Mouse (Mus musculus) lung, embryonic 16.5 days (tissue): Measurements from ENCODE around the gene Bmp6. TPM values are rescaled to one million over a fixed set of nuclear protein-coding genes. Genes with fewer than 3 reads are reported as not detected.

Experiments
- ATAC-seq: fragments of 200-750 bp; cut with Nextera tagmentation; 2 replicates; pipeline ENCODE4 v1.8.0; 2017; ENCODE audit warnings: low read depth, mild to moderate bottlenecking, moderate library complexity
- H3K27ac ChIP-seq: fragments of 300-500 bp; sonication (generic); 2 replicates; pipeline ENCODE4 v1.5.1; 2014; ENCODE audit warnings: mild to moderate bottlenecking, control low read depth, low read length
- H3K27me3 ChIP-seq: fragments of 300-500 bp; sonication (generic); 2 replicates; pipeline ENCODE4 v1.6.1; 2014; ENCODE audit warnings: low read depth, low read length, mixed read lengths; ENCODE audit not compliant: control insufficient read depth, insufficient read depth
- H3K36me3 ChIP-seq: fragments of 300-500 bp; sonication (generic); 2 replicates; pipeline ENCODE4 v1.6.1; 2014; ENCODE audit warnings: low read length; ENCODE audit not compliant: control insufficient read depth, insufficient read depth
- H3K4me1 ChIP-seq: fragments of 300-500 bp; sonication (generic); replicated peaks from 2 replicates; pipeline ENCODE4 v1.6.1; 2014; ENCODE audit warnings: low read length, mixed read lengths; ENCODE audit not compliant: control insufficient read depth, insufficient read depth
- H3K4me2 ChIP-seq: fragments of 300-500 bp; sonication (generic); 2 replicates; pipeline ENCODE4 v1.6.1; 2014; ENCODE audit warnings: low read depth, low read length, control low read depth
- H3K4me3 ChIP-seq: fragments of 300-500 bp; sonication (generic); 2 replicates; pipeline ENCODE4 v1.5.1; 2014; ENCODE audit warnings: mild to moderate bottlenecking, low read length, control low read depth
- H3K9ac ChIP-seq: fragments of 300-500 bp; sonication (generic); 2 replicates; pipeline ENCODE4 v1.6.1; 2014; ENCODE audit warnings: low read length, control low read depth
- H3K9me3 ChIP-seq: fragments of 300-500 bp; sonication (generic); 2 replicates; pipeline ENCODE4 v1.6.1; 2016; ENCODE audit warnings: low read length; ENCODE audit not compliant: control insufficient read depth
- WGBS: fragments of 180-500 bp; shearing (Covaris S2); extraction: QIAGEN DNeasy Blood & Tissue Kit; methylation state at CpG from one replicate; pipeline ENCODE4 v1.1.7; 2014; 5-methylcytosine and 5-hydroxymethylcytosine counted together
- polyA plus RNA-seq: library from polyadenylated mRNA; unstranded; fragments of >200 nt; fragmentation: Nextera tagmentation; extraction: Ambion mirVana; gene quantifications from 2 replicates; pipeline ENCODE4 v1.2.1, GENCODE M21; 2015

The Bmp6 gene
- polyA plus RNA-seq, 1 experiment from 2014 or later, result 1.3 TPM

DNA sequence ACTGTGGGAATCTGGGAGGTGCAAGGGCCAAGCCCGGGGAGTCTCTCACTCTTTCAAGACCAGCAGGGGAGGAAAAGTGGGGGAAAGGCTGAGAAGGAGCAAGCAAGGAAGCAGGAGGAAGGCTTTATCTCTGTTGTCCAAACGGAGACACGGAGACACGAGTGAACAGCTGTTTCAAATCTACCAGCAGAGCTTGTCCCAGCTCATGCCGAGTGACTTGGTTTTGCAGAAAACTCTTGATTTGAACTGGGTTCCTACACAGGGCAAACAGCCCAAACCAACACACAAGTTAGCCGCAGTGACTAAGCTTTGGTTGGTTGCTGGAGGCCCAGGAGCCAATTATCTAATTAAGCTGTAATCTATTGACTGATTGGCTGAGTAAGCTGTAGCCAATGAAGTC, 189.1 kb downstream of the Bmp6 start:
- peak; percentile 70; the same call in 1 of the 2 replicates for ATAC-seq
- Histone ChIP-seq H3K36me3 (no peaks in the 10 kb centered on the region), H3K9ac (no peak overlapping the region), H3K9me3 (no peaks in the 10 kb centered on the region), H3K4me2 (no peak overlapping the region), H3K4me1 (0 out of 2 replicates have a peak, but pooled peaks cover 4% of the 10 kb centered on the region), H3K4me3 (no peak overlapping the region), H3K27ac (peak overlapping the region; percentile 16), H3K27me3 (0 out of 2 replicates have a peak, but pooled peaks cover 2% of the 10 kb centered on the region)
- 18% methylated on average over 6 of the region's 6 CpGs for WGBS

- WGBS, result 59% methylated on average over 6 of the region's 6 CpGs
- no peak overlapping the region for H3K27ac ChIP-seq
- H3K36me3 ChIP-seq, result no peaks in the 10 kb centered on the region
- no peak overlapping the region for H3K4me3 ChIP-seq
- H3K9me3 ChIP-seq, result no peaks in the 10 kb centered on the region
- H3K9ac ChIP-seq, result no peak overlapping the region
- 0 out of 2 replicates have a peak, but pooled peaks cover 2% of the 10 kb centered on the region for H3K27me3 ChIP-seq
- 0 out of 2 replicates have a peak, but pooled peaks have one; percentile 39 for ATAC-seq
- no peak overlapping the region for H3K4me2 ChIP-seq
- H3K4me1 ChIP-seq, result 0 out of 2 replicates have a peak, but pooled peaks cover 4% of the 10 kb centered on the region
Measured at GRCm38 (mm10) chr13:38534731-38535130, 189.8 kb downstream of the Bmp6 start.

DNA sequence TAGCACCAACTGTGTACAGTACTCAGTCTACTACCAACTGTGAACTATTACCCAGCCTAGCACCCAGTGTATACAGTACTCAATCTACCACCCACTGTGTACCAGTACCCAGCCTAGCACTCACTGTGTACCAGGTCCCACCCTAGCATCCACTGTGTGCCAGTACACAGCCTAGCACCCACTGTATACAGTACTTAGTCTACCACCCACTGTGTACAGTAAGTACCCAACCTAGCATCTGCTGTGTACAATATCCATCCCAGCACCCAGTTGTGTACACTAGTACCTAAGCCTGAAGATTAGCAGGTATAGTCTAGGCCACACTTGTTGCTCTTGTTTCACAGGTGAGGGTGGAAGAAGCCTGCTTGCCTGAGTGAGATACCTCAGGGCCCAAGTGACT, 192.6 kb downstream of the Bmp6 start:
- Histone ChIP-seq H3K27me3 (0 out of 2 replicates have a peak, but pooled peaks cover 2% of the 10 kb centered on the region), H3K4me3 (no peak overlapping the region), H3K27ac (no peak overlapping the region), H3K36me3 (no peaks in the 10 kb centered on the region), H3K9me3 (no peaks in the 10 kb centered on the region), H3K4me1 (0 out of 2 replicates have a peak, but pooled peaks cover 4% of the 10 kb centered on the region), H3K9ac (no peak overlapping the region), H3K4me2 (no peak overlapping the region)
- no peak for ATAC-seq

DNA sequence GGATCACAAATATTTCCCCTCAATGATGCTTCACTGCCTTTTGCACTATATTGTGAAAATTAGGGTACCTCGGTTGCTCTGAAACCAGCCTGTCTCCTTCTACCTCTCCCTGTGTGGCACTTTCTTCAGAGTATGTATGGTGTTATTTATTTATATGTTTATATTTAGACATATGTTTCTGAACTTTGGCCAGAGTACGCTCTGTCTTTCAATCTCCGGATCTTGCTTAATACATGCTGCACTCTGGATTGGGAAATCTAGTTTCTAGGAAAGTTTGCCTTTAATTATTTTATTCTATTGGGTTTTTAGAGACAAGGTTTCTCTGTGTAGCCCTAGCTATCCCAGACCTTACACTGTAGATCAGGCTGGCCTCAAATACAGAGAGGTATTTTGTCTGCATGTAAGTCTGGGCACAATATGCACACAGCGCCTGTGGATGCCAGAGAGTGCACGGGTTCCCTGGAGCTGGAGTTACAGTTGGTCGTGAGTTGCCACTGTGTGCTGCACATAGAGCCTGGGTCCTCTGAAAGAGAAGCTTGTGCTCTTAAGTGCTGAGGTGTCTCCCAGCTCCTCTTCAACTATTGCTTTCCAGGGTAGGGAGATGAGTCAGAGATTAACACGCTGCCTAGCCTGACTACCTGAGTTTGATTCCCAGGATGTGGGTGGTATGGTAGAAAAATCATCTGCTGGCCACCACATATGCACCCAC, 194.4 kb downstream of the Bmp6 start:
- no peak for ATAC-seq
- H3K36me3 ChIP-seq, result no peaks in the 10 kb centered on the region
- no peak overlapping the region for H3K4me3 ChIP-seq
- H3K9ac ChIP-seq, result no peak overlapping the region
- H3K27me3 ChIP-seq, result no peaks in the 10 kb centered on the region
- no peak overlapping the region for H3K27ac ChIP-seq
- no peaks in the 10 kb centered on the region for H3K9me3 ChIP-seq
- WGBS, result 75% methylated on average over 7 of the region's 7 CpGs
- H3K4me2 ChIP-seq, result no peak overlapping the region
- H3K4me1 ChIP-seq, result no peaks in the 10 kb centered on the region

- Histone ChIP-seq H3K9me3 (no peaks in the 10 kb centered on the region), H3K4me1 (no peaks in the 10 kb centered on the region), H3K36me3 (no peaks in the 10 kb centered on the region), H3K4me2 (no peak overlapping the region), H3K27me3 (no peaks in the 10 kb centered on the region), H3K9ac (no peak overlapping the region), H3K4me3 (no peak overlapping the region), H3K27ac (no peak overlapping the region)
- ATAC-seq, result no peak
- 82% methylated on average over 8 of the region's 8 CpGs for WGBS
Measured at GRCm38 (mm10) chr13:38543455-38544125, 198.7 kb downstream of the Bmp6 start.

DNA sequence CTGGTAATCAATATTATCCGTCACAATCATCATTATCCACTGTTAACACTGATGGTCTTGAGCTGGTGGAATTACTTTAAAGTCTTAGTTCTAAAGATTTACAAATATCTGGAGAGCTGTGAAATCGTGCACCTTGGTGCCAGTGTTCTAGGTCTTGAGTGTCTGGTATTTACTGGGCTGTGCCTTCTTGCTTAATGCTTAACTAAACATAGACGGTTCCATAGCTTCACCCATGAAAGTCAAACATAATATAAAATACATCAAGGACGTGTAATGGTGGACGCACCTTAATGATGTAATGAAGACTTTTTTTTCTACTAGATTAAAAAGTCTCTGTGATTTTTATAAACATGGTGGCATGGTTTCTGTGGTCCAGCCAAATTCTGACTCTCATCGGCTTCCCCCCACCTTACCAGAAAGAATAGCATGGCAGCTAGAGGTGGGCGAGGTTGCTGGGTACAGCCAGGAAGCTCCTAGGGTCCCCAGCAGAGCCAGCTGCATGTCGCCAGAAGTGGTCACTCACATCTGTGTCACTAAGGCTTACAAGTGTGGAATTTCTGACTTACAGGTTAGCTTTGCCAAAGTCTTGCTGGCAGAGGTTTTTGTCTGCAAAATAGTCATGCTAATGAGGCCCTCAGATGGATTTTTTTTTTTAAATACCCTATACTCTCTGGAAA, 200.0 kb downstream of the Bmp6 start:
- Histone ChIP-seq H3K4me3 (no peak overlapping the region), H3K9ac (no peak overlapping the region), H3K27me3 (no peaks in the 10 kb centered on the region), H3K4me2 (no peak overlapping the region), H3K36me3 (no peaks in the 10 kb centered on the region), H3K27ac (no peak overlapping the region), H3K4me1 (no peaks in the 10 kb centered on the region), H3K9me3 (no peaks in the 10 kb centered on the region)
- no peak for ATAC-seq
- WGBS, result 70% methylated on average over 8 of the region's 8 CpGs

GRCm38 (mm10) chr13:38545460-38545859, 200.6 kb downstream of the Bmp6 start:
- ATAC-seq, result no peak

DNA sequence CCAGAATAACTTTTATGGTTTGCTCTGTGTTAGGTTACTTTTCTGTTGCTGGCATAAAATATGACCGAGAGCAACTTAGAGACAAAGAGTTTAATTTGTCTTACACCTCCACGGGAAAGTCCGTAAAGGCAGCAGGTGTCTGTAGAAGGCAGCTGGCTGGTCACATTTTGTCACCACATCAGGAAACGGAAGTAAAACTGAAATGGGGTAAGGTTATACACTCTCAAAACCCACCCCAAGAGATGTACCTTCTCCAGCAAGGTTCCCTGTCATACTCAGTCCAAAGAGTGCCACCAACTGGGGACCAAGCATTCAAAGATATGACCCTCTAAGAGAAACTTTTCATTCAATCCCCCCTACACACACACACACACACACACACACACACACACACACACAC, 201.8 kb downstream of the Bmp6 start:
- Histone ChIP-seq H3K4me2 (no peak overlapping the region), H3K9me3 (no peaks in the 10 kb centered on the region), H3K27me3 (no peaks in the 10 kb centered on the region), H3K4me3 (no peak overlapping the region), H3K36me3 (no peaks in the 10 kb centered on the region), H3K9ac (no peak overlapping the region), H3K4me1 (no peaks in the 10 kb centered on the region), H3K27ac (no peak overlapping the region)
- 82% methylated on average over 4 of the region's 4 CpGs for WGBS
- ATAC-seq, result no peak

More at GRCm38 (mm10) chr13:38545460-38545859, 200.6 kb downstream of the Bmp6 start:
- no peaks in the 10 kb centered on the region for H3K27me3 ChIP-seq
- 54% methylated on average over 3 of the region's 3 CpGs for WGBS
- H3K4me1 ChIP-seq, result no peaks in the 10 kb centered on the region
- H3K4me2 ChIP-seq, result no peak overlapping the region
- no peaks in the 10 kb centered on the region for H3K9me3 ChIP-seq
- H3K4me3 ChIP-seq, result no peak overlapping the region
- H3K9ac ChIP-seq, result no peak overlapping the region
- H3K27ac ChIP-seq, result no peak overlapping the region
- H3K36me3 ChIP-seq, result no peaks in the 10 kb centered on the region

GRCm38 (mm10) chr13:38547717-38548116, 202.8 kb downstream of the Bmp6 start:
- Histone ChIP-seq H3K36me3 (no peaks in the 10 kb centered on the region), H3K9me3 (no peaks in the 10 kb centered on the region), H3K4me2 (no peak overlapping the region), H3K9ac (no peak overlapping the region), H3K4me3 (no peak overlapping the region), H3K4me1 (no peaks in the 10 kb centered on the region), H3K27ac (no peak overlapping the region), H3K27me3 (no peaks in the 10 kb centered on the region)
- no peak for ATAC-seq
- WGBS, result 77% methylated on average over 5 of the region's 5 CpGs
